Mouse (Mus musculus): ENCODE results near the gene Mapk1ip1l.
A peak's percentile ranks its signal among the peaks of the same experiment; 100 is the strongest.

Gene Mapk1ip1l

DNA sequence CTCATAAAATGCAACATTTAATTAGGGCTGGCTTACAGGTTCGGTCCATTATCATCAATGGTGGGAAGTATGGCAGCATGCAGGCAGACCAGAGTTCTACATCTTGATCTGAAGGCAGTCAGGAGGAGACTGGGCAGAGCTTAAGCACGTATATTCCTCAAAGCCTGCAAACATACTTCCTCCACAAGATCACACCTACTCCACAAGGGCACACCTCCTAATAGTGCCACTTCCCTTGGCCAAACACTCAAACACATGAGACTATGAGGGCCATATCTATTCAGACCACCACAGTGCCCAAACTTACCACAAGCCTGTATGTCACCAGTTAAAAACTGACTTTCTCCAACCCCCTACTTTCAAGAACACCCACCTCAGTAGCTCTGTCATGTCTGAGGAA, 63.4 kb downstream of the Mapk1ip1l start:
- DNase-seq (ENCODE audit: low read depth) = no peak

DNA sequence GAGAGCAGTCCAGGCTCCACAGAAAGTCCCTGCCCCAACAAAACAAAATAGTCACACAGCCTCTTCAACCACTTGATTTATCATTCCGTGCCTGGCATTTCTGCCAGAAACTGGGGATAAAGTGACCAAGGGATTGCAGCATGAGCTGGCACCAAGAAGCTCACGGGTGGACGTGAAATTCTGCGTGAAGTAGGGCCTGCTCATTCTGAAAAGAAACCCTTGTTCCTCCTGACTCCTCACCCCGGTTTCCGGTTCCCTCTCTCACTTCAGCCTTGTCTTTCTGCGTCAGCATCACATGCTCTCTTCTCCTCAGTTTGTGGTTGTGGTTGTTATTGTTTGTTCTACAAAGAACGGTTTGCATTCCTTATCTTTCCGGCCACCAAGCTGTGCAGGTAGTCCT, 63.8 kb downstream of the Mapk1ip1l start:
- peak; percentile 53 for DNase-seq (ENCODE audit: low read depth)

DNA sequence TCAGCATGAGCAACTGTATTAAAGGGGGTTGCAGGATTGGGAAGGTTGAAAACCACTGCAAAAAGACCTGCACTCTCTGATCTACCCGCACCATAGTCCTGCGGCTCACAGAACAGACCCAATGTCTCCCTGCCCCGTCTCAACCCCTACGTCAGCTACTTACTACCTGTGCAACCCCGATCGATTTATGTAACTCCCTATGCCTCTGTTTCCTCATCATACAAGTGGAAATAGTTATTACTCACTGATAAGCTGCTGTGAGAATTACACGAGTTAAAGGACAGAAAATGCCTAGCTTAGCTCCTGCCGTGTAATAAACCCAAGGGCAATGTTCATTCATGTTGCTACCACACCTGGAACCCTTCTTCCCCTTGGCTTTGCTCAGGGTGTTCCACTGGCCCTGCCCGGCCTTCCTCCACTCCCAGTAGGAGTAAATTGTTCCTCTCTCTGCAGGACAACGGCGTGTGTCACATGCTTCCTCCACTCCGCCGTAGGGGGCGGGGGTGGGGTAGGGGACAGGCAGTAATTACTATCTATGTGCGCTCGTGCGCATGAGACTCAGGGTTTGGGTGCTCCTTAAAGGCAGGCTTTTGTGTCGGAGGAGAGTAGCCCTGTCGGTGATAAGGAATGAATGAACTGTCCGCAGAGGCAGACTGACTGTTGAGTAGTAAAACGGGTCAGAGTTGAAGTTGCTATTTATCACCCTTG, 66.8 kb downstream of the Mapk1ip1l start:
- DNase-seq (ENCODE audit: low read depth) = no peak

DNA sequence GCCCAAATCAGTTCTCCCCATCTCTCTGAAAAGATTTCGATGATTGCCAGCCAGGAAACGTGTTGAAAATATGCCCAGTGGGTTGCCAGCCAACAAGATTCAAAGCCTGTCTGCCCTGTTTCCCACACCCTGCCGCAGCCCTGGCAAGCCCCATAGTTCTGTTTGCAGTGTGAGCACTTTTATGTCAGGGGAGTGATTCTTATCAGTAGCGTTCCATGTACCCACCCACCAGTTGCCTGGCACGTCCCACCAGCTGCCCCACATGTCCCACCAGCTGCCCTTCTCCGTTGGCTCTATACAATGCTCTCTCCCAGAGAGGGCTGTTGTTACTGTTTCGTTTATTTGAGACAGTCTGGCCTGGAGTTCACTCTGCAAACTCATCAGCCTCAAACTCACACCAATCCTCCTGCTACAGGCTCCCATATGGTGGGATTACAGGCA, 68.8 kb downstream of the Mapk1ip1l start:
- peak; percentile 46 for DNase-seq (ENCODE audit: low read depth)

DNA sequence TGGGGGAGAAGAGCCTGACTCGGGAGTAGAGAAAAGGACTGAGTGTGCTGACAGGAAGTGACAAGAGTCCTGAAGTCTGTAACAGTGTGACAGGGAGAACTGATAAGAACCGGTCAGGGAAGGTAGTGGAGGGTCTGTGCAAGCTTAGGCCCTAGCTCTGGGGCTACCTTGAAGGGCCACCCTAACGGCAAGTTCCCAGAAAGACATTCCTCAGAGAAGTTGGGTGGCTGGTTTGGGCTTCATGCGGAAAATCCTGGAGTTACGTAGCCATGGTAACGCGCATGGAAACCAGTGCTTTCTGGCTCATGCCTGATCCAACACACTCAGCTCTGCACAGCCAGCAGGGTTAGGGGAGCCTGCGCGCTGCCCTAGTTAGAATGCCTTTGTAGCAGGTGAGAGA, 69.4 kb downstream of the Mapk1ip1l start, which contains the start of gene Lgals3:
TSS of gene Lgals3 (plus strand) at position 291 of the 400 bp plus-strand sequence.
- DNase-seq (ENCODE audit: low read depth) = no peak

DNA sequence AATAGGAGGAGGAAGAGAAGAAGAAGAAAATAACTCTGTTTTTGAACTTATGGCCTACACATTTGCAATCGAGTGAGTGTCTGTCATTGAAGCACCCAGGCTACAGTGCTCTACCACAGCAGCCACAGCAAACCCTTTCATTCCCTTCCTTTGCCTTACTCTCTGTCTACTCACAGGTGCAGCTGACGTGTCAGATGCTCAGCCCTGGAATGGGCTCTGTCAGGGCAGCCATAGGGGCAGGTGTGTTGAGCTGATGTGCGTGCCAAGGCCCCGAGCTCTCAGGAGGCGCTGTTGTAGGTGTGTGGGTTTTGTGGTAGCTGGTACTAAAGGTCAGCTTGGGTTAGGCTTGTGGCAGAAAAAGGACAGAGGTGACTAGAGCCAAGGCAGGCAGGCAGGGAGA, 71.7 kb downstream of the Mapk1ip1l start:
- DNase-seq (ENCODE audit: low read depth) = no peak

DNA sequence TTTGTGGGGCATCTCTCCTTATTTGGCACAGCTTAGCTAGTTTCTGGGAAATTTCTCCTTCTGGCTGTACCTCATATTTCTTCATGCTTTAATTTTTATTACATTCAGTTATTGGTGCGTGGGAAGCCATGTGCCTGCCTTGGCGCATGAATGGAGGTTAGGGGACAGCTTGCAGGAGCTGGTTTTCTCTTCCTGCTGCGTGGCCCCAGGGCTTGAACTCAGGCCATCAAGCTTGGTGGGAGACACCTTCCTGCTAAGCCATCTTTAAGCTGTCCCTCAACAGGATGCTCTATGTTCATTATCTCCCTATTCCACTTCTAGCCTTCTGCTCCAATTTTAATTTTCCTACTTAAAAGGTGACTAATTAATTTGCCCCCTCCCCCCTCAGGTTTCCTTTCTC, 72.7 kb downstream of the Mapk1ip1l start:
- no peak for DNase-seq (ENCODE audit: low read depth)

DNA sequence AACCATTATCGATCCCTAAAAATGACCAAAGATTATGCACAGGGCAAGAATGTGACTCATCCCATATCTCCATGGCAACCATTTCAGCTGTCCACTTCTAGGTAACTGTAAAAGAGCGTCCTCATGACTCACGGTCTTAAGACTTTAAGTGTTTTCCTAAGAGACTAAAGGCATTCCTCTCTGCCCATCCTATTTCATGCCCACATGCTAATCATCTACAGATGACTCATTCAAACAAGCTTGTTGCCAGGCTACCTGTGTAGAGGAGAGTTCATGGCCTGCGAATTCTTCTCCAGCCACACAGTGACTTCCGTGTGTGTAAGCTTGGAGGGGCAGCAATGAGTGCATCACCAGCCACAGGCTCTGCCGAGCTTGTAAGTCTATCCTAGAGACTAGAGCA, 73.6 kb downstream of the Mapk1ip1l start:
- DNase-seq (ENCODE audit: low read depth) = no peak

Data from induced T-regulatory cell, adult 2 months (primary cell).